Mouse (Mus musculus): ENCODE results near the gene Rfesd.

The Rfesd gene

GRCm38 (mm10) chr13:76017974-76018843 lies at the start of gene Rfesd:
Gene Rfesd, minus strand, starts transcription at chr13:76018719.
- peak; percentile 98 to 99 for DNase-seq

GRCm38 (mm10) chr13:76064363-76064945 lies 45.9 kb upstream of the Rfesd start:
- no peak for DNase-seq

- DNase-seq: no peak
Measured at GRCm38 (mm10) chr13:76063548-76063947, 45.0 kb upstream of the Rfesd start.

GRCm38 (mm10) chr13:76062569-76062968 lies 44.0 kb upstream of the Rfesd start:
- no peak for DNase-seq

- peak; percentile 77 to 80 for DNase-seq
Measured at GRCm38 (mm10) chr13:76062126-76062525, 43.6 kb upstream of the Rfesd start.

GRCm38 (mm10) chr13:76059591-76059990 lies 41.1 kb upstream of the Rfesd start:
- no peak for DNase-seq

- DNase-seq: no peak
Measured at GRCm38 (mm10) chr13:76057267-76058069, 38.9 kb upstream of the Rfesd start.

- no peak for DNase-seq
Measured at GRCm38 (mm10) chr13:76056896-76057266, 38.4 kb upstream of the Rfesd start, which contains the start of gene Gpr150. Gene Gpr150, minus strand, starts transcription at chr13:76056996.

- peak; percentile 87 to 89 for DNase-seq
Measured at GRCm38 (mm10) chr13:76056261-76056724, 37.8 kb upstream of the Rfesd start.

- peak; percentile 80 for DNase-seq
Measured at GRCm38 (mm10) chr13:76055391-76056232, 37.1 kb upstream of the Rfesd start.

GRCm38 (mm10) chr13:76044971-76045370 lies 26.5 kb upstream of the Rfesd start:
- DNase-seq: no peak

GRCm38 (mm10) chr13:76042455-76042854 lies 23.9 kb upstream of the Rfesd start:
- no peak for DNase-seq

- no peak for DNase-seq
Measured at GRCm38 (mm10) chr13:76024588-76024987, 6.1 kb upstream of the Rfesd start.

- peak; percentile 9 to 16 for DNase-seq
Measured at GRCm38 (mm10) chr13:76021782-76022181, 3.3 kb upstream of the Rfesd start.

- DNase-seq: peak in 1 of 2 experiments; percentile 13
Measured at GRCm38 (mm10) chr13:76018844-76019400, 403 bp upstream of the Rfesd start.

GRCm38 (mm10) chr13:76017465-76017864 lies 1.1 kb downstream of the Rfesd start:
- DNase-seq: peak; percentile 3 to 19

GRCm38 (mm10) chr13:76014511-76014910 lies 4.0 kb downstream of the Rfesd start:
- no peak for DNase-seq

GRCm38 (mm10) chr13:76003272-76003671 lies 15.2 kb downstream of the Rfesd start:
- DNase-seq: no peak

GRCm38 (mm10) chr13:75992169-75993028 lies 26.1 kb downstream of the Rfesd start:
- DNase-seq: peak; percentile 46 to 61

GRCm38 (mm10) chr13:75988096-75988495 lies 30.4 kb downstream of the Rfesd start:
- peak in 1 of 2 experiments; percentile 3 for DNase-seq

- peak; percentile 5 to 11 for DNase-seq
Measured at GRCm38 (mm10) chr13:75981901-75982300, 36.6 kb downstream of the Rfesd start.

All from cerebellum, postnatal 10 days (tissue).